Mouse (Mus musculus) adrenal gland, postnatal 10 days (tissue): ENCODE data around the gene Mid1. TPM values are rescaled to one million over a fixed set of nuclear protein-coding genes. Genes with fewer than 3 reads are reported as not detected.
"Not testable (repeated sequence)": the region's sequence is repeated elsewhere in the genome, so short reads cannot be mapped to it uniquely, and the experiment has no call there.

Source experiments
- DNase-seq: peaks from one replicate; pipeline ENCODE4 v3.0.0; 2021; ENCODE audit warnings: mixed read lengths
- total RNA-seq, 2 experiments: library from RNA; stranded (reverse); gene quantifications; 2 replicates each; pipeline ENCODE4 v1.2.3; 2021

Mid1 gene
- total RNA-seq, 2 experiments from 2014 or later = 15.1 to 21.5 TPM

- DNase-seq = peak; percentile 1
Observed at GRCm38 (mm10) chrX:169972131-169972530, 287.1 kb downstream of the Mid1 start.

- DNase-seq = peak; percentile 62
Observed at GRCm38 (mm10) chrX:169972791-169973494, 287.9 kb downstream of the Mid1 start.

GRCm38 (mm10) chrX:169973806-169974205 is 288.8 kb downstream of the Mid1 start:
- DNase-seq = peak; percentile 58

DNA sequence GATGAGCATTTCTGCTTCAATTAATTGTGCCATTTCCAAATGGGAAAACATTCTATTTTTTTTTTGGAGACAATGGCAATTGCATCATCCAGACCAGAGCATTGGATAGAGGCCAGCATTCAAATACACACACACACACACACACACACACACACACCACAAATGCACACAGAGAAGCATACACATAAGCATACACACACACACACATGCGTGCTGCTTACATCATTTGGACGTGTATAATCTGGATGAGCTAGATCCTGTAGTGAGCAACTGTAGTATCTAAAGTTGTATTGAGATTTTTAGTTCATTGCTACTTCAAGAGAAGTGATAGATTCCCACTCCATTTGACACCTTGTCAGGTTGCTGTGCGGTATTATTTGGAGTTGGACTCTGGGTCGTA is 289.5 kb downstream of the Mid1 start:
- peak; percentile 66 for DNase-seq

GRCm38 (mm10) chrX:169974974-169975373 is 290.0 kb downstream of the Mid1 start:
- DNase-seq = peak; percentile 25

GRCm38 (mm10) chrX:169975681-169976131 is 290.7 kb downstream of the Mid1 start:
- DNase-seq = peak; percentile 50

DNA sequence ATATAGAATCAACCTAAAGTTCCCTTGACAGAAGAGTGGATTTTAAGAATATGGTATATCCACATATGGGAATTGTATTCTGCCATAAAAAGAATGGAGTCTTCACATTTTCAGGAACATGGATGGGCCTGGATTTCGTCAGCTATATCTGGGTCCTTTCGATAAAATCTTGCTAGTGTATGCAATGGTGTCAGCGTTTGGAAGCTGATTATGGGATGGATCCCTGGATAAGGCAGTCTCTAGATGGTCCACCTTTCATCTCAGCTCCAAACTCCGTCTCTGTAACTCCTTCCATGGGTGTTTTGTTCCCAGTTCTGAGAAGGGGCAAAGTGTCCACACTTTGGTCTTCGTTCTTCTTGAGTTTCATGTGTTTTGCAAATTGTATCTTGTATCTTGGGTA is 291.3 kb downstream of the Mid1 start:
- DNase-seq = peak; percentile 1

GRCm38 (mm10) chrX:169977856-169978435 is 292.9 kb downstream of the Mid1 start:
- DNase-seq = not testable (repeated sequence)

DNA sequence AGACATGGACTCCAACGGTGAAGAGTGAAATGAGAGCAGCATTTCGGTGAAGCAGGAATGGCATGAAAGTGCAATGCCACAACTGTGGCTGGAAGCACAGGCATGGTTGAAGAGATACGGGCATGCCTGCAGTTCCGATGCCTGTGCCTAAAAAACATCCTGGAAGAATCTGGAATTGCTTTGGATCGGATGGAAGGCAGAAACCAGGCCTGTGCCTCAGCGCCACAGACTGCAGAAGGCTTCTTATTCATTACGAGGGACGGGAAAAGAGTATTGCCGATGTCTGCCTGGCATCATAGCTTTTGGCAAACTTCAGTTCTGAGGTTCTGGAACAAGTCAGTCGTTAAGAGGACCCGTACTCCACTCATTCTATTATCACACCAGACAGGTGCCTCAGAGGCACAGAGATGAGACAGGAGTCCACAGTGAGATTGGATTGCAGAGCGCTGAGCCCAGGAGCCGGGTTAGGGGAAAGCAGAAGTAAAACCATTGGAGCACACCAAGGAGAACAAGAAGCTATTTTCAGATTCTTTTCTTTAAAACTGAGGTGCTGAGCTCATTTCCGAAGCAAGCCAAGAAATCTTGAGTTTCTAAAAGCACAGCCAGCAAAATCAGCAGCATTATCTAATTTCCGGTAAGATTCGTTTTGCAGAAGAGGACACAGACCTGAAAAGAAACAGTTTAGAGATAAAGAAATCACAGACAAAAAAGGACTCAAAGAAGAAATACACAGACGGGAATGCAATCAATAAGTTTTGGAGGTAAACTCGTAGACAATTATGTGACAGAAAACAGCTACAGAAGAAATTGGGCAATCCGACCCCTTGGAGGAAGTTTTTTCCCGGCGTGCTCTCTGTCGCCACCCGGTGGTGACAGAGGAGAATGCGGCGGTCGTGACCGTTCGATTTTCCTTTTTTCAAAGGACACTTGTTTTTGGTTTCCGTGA is 293.7 kb downstream of the Mid1 start:
- peak; percentile 92 for DNase-seq

DNA sequence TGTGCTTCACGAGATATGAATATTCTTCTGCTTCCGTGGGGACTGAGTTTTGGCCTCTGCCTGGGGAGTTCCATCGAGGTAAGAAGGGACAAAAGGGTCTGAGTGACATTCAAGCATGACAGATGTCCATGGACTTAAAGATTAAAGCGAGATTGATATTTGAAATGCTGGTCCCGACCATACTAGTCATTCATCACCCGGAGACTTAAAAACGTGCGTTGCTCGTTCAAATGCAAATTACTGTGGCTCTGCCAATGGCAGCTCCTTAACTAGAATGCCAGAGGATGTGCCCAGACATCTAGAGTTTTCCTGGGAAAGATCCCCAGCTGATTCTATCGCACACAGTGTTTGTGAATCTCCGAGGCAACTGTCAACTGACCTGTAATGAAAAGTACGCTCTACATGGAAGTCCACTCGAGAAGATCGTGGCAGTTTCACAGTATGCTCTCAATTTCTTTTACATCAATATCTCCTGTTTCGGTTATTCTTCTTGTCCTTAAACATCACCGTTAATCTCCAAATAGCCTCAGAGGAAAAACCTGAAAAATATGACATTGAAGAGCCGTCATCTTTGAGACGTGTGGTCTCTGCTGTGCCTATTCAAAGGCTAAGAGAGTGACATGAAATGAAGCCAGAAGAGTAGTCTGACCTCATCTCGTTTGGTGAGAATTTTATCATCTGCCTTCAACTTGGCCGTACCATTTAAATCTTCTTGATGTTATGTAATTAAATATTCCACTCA is 294.6 kb downstream of the Mid1 start:
- not testable (repeated sequence) for DNase-seq

- DNase-seq = peak; percentile 28
Observed at GRCm38 (mm10) chrX:169980203-169980556, 295.2 kb downstream of the Mid1 start.

- peak; percentile 63 for DNase-seq
Observed at GRCm38 (mm10) chrX:169980809-169981289, 295.9 kb downstream of the Mid1 start.

DNA sequence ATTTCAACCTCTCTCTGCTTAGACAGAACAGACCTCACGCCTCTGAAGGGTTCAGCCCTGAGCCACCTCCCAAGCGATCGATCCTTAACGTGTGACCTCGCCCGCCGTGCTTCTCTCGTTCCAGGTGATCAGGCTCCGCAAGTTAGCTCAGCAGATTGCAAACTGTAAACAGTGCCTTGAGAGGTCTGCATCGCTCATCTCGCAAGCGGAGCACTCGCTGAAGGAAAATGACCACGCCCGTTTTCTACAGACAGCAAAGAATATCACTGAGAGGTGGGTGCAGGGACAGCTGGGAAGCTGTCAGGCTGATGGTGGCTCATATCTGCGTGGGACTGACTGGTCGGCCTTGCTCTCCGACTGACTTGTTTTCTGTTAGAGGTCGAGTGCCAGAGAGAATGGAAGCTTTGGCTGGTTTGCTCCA is 296.8 kb downstream of the Mid1 start:
- peak; percentile 54 for DNase-seq

GRCm38 (mm10) chrX:169982606-169983400 is 297.8 kb downstream of the Mid1 start:
- peak; percentile 3 for DNase-seq

- peak; percentile 12 for DNase-seq
Observed at GRCm38 (mm10) chrX:169983401-169984165, 298.6 kb downstream of the Mid1 start.

DNA sequence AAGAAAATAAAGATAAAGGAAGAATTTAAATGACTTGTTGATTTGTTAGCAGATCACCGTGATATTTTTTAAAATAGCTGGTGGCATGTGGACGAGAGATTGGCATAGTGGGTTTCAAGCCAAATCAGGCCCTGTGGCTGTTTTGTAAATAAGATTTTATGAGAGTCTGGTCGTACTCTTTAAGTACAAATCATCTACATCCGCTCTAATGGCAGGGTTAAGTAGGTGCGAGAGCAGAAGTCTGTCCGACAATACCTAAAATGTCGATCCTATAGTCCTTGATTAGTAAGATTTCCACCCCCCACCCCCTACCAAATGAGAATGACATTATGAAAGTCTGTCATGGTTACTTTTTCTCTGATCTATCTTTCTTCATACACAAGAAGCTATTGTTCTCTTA is 299.3 kb downstream of the Mid1 start:
- peak; percentile 5 for DNase-seq

DNA sequence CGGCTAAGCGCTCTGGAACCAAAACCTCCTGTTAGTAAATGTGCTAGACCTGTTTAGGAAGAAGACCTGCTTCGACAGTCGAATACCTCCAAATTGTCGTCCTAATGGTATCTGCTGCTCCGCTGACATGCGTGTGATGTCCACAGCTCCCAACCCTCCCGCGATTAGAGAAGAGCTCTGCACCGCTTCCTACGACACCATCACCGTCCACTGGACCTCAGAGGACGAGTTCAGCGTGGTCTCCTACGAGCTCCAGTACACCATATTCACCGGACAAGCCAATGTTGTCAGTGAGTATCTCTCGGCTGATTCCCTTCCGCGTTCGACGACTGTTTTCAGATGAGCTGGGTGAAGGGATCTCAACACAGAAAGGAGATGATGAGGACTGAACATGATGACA is 299.9 kb downstream of the Mid1 start:
- peak; percentile 32 for DNase-seq

- DNase-seq = peak; percentile 59
Observed at GRCm38 (mm10) chrX:169985796-169986195, 300.8 kb downstream of the Mid1 start.

DNA sequence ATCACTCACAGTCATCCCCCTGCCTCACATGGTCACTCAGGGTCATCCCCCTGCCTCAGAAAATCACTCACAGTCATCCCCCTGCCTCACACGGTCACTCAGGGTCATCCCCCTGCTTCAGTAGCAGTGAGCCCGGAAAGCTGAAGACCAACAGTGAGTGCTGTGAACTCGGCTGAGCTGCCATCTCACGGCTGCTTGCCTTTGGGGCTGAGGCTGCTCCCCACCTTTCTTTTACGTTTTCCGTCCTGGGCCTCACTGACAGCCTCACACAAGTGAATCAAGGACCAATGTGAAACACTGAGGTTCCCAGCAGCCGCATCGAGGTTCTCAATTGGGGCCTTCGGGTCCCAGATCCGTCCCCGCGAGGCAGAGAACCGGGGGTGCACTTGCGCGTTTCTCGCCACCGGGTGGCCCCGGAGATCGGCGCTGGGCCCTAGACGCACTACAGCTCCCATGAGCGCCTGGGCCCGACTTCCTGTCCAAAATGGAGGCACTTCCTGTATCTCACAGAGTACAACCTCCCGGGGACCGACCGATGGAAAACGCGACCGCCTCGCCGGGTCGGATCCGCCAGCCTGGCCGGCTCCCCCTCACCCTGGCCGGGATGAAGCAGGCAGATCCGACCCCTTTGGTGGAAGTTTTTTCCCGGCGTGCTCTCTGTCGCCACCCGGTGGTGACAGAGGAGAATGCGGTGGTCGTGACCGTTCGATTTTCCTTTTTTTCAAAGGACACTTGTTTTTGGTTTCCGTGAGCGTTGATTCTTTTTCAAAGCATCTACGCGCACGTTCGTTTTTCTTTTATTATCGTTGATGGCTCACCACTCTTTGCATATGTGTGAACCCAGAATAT is 301.7 kb downstream of the Mid1 start:
- DNase-seq = peak; percentile 88
